Mouse (Mus musculus): Measurements from ENCODE around the gene Arhgap9.

DNA sequence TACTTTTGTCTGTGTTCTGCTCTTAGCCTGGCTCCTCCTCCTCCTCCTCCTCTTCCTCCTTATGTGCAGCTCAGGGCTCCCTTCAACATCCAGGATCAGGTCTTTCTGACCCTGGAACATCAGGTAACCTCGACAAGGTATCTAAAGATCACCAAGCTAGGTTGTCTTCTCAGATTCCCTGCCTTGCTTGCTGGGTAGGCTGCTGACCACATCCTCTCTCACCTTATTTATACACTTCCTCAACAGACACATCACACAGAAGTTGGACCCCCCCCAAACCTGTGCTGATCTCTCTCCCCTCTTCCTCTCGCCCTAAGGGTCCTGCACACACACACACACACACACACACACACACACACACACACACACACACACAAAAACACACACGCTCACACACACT lies at the start of gene Arhgap9:
- no peak for TF ChIP-seq CTCF (IDR thresholded peaks at IDR 0.05; ENCODE audit: borderline replicate concordance, insufficient read depth, low read depth, low read length)
- no peak for TF ChIP-seq POLR2A (IDR thresholded peaks at IDR 0.05; ENCODE audit: borderline replicate concordance, insufficient read depth, low read length)

Data from cerebellum, adult 2 months (tissue).